Comparison of ENCODE assay signal across 22 mouse cellular contexts in the genomic region with DNA sequence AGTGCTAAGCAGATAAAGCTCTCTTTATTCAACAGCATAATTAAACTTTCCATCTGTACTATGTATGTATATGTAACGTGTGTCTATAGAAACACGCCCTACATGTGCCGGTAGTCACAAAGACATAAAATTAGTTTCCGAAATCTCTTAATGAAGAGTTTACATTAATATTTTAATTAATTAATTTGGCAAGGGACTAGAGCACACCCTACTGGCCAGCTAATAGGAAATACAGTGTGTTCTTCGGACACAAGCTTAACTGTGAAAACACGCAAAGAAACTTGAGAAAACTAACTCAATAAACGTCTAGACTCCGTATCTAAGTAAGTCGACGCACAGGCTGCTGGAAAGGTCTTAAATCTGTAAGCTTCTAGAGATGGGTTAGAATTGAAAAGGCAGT. TPM values are rescaled to one million over a fixed set of nuclear protein-coding genes. Genes with fewer than 3 reads are reported as not detected.
DNase-seq lines count a peak whose midpoint lies in the region; ATAC-seq and TF ChIP-seq lines count a peak whose summit lies in the region.
"Had no signal": no experiment of that assay in that cellular context is flagged by ENCODE, and none has a peak within 500 bp of the region (broad histone marks: within the 10 kb centered on the region; RNA-seq: fewer than 3 reads in every experiment).

No protein-coding gene starts in this region.

- no peak overlapping the region for H3K9ac ChIP-seq in forebrain, embryonic 14.5 days (ENCODE audit: low read length)
- H3K9ac ChIP-seq in forebrain, embryonic 13.5 days, result no peak overlapping the region
- H3K9ac ChIP-seq in kidney, postnatal 0 days (ENCODE audit: low read depth, low read length), result no peak overlapping the region
- no peak overlapping the region for H3K9ac ChIP-seq in midbrain, postnatal 0 days (replicated peaks; ENCODE audit: low read length, poor library complexity, severe bottlenecking)
- H3K9ac ChIP-seq in midbrain, embryonic 16.5 days (ENCODE audit: low read depth, low read length), result no peak overlapping the region
- H3K9ac ChIP-seq: hindbrain, embryonic 14.5 days; neural tube, embryonic 13.5 days had no signal

- no peak overlapping the region for H3K4me3 ChIP-seq in forebrain, embryonic 14.5 days (ENCODE audit: low read depth, low read length)
- no peak overlapping the region for H3K4me3 ChIP-seq in forebrain, embryonic 13.5 days
- H3K4me3 ChIP-seq in kidney, postnatal 0 days (replicated peaks; ENCODE audit: low read depth, low read length), result no peak overlapping the region
- no peak overlapping the region for H3K4me3 ChIP-seq in midbrain, postnatal 0 days (ENCODE audit: low read depth, low read length)
- H3K4me3 ChIP-seq in midbrain, embryonic 16.5 days (ENCODE audit: low read depth, low read length), result no peak overlapping the region
- H3K4me3 ChIP-seq: embryonic facial prominence, embryonic 10.5 days; neural tube, embryonic 13.5 days had no signal

- WGBS in forebrain, embryonic 14.5 days, result 61% methylated on average over 10 of the region's 10 CpGs
- 64% methylated on average over 10 of the region's 10 CpGs for WGBS in forebrain, embryonic 13.5 days
- WGBS in kidney, postnatal 0 days, result 24% methylated on average over 10 of the region's 10 CpGs
- 60% methylated on average over 10 of the region's 10 CpGs for WGBS in midbrain, postnatal 0 days
- WGBS in midbrain, embryonic 16.5 days, result 63% methylated on average over 10 of the region's 10 CpGs

- peak; percentile 80 for TF ChIP-seq CTCF in kidney, postnatal 0 days (IDR thresholded peaks at IDR 0.05; ENCODE audit: low read depth)
- TF ChIP-seq CTCF in midbrain, postnatal 0 days (IDR thresholded peaks at IDR 0.05), result peak; percentile 74

- H3K4me2 ChIP-seq in forebrain, embryonic 14.5 days (ENCODE audit: low read length), result no peak overlapping the region
- no peak overlapping the region for H3K4me2 ChIP-seq in forebrain, embryonic 13.5 days
- H3K4me2 ChIP-seq in kidney, postnatal 0 days (ENCODE audit: low read length), result no peak overlapping the region
- H3K4me2 ChIP-seq in midbrain, postnatal 0 days (ENCODE audit: low read depth, low read length, poor library complexity, severe bottlenecking), result no peak overlapping the region
- H3K4me2 ChIP-seq in midbrain, embryonic 16.5 days (ENCODE audit: low read length), result no peak overlapping the region
- H3K4me2 ChIP-seq: hindbrain, embryonic 14.5 days; liver, embryonic 11.5 days; neural tube, embryonic 13.5 days had no signal

- H3K4me1 ChIP-seq in forebrain, embryonic 14.5 days (ENCODE audit: control insufficient read depth, insufficient read depth, low read length), result peaks cover 4% of the 10 kb centered on the region
- H3K4me1 ChIP-seq in forebrain, embryonic 13.5 days, result peaks cover 22% of the 10 kb centered on the region
- peaks cover 4% of the 10 kb centered on the region; the same call in 1 of the 2 replicates for H3K4me1 ChIP-seq in kidney, postnatal 0 days (replicated peaks; ENCODE audit: insufficient read depth, low read length)
- H3K4me1 ChIP-seq in midbrain, postnatal 0 days (ENCODE audit: insufficient read depth, low read length), result no peaks in the 10 kb centered on the region
- peaks cover 5% of the 10 kb centered on the region for H3K4me1 ChIP-seq in midbrain, embryonic 16.5 days (ENCODE audit: control insufficient read depth, insufficient read depth, low read length)

- no peaks in the 10 kb centered on the region for H3K36me3 ChIP-seq in forebrain, embryonic 14.5 days (ENCODE audit: control insufficient read depth, insufficient read depth, low read length)
- H3K36me3 ChIP-seq in forebrain, embryonic 13.5 days (ENCODE audit: poor library complexity, severe bottlenecking), result no peaks in the 10 kb centered on the region
- H3K36me3 ChIP-seq in kidney, postnatal 0 days (ENCODE audit: insufficient read depth, low read length), result no peaks in the 10 kb centered on the region
- no peaks in the 10 kb centered on the region for H3K36me3 ChIP-seq in midbrain, postnatal 0 days (ENCODE audit: insufficient read depth, low read length)
- no peaks in the 10 kb centered on the region for H3K36me3 ChIP-seq in midbrain, embryonic 16.5 days (ENCODE audit: control insufficient read depth, insufficient read depth, low read length)
- H3K36me3 ChIP-seq: embryonic facial prominence, embryonic 10.5 days; G1E; neural tube, embryonic 13.5 days had no signal

- peak; percentile 35 for DNase-seq in forebrain, embryonic 14.5 days (ENCODE audit: low spot score)
- peak; percentile 89 for DNase-seq in kidney, postnatal 0 days (ENCODE audit: low spot score)
- no peak for DNase-seq in kidney, postnatal 25 days
- peak; percentile 72 for DNase-seq in midbrain, postnatal 0 days (ENCODE audit: low spot score)
- DNase-seq in cerebellum, adult 11 months, result no peak
- DNase-seq in testis, postnatal 14 days (ENCODE audit: low spot score), result no peak
- DNase-seq: adrenal gland, adult 8-10 months; cerebellum, adult 11-12 months; cerebellum, postnatal 25 days; kidney, adult 18-20 months; kidney, postnatal 4 days; lung, postnatal 14 days; right cerebral cortex, postnatal 25 days; thymus, adult 18-20 months had no signal

- no peaks in the 10 kb centered on the region for H3K27me3 ChIP-seq in forebrain, embryonic 14.5 days (replicated peaks; ENCODE audit: control insufficient read depth, insufficient read depth, low read length)
- H3K27me3 ChIP-seq in forebrain, embryonic 13.5 days, result peaks cover 8% of the 10 kb centered on the region; the same call in 1 of the 2 replicates
- no peaks in the 10 kb centered on the region for H3K27me3 ChIP-seq in kidney, postnatal 0 days (ENCODE audit: insufficient read depth, low read length)
- H3K27me3 ChIP-seq in midbrain, postnatal 0 days (ENCODE audit: insufficient read depth, low read length), result no peaks in the 10 kb centered on the region
- no peaks in the 10 kb centered on the region for H3K27me3 ChIP-seq in midbrain, embryonic 16.5 days (ENCODE audit: control insufficient read depth, insufficient read depth, low read depth, low read length)

- no peak overlapping the region for H3K27ac ChIP-seq in forebrain, embryonic 14.5 days (ENCODE audit: low read depth, low read length)
- no peak overlapping the region for H3K27ac ChIP-seq in forebrain, embryonic 13.5 days
- H3K27ac ChIP-seq in kidney, postnatal 0 days, result no peak overlapping the region
- H3K27ac ChIP-seq in midbrain, postnatal 0 days (ENCODE audit: low read depth, low read length), result no peak overlapping the region
- no peak overlapping the region for H3K27ac ChIP-seq in midbrain, embryonic 16.5 days (ENCODE audit: low read length)
- H3K27ac ChIP-seq: embryonic facial prominence, embryonic 10.5 days; hindbrain, embryonic 14.5 days; neural tube, embryonic 13.5 days had no signal

- H3K9me3 ChIP-seq in forebrain, embryonic 14.5 days (replicated peaks; ENCODE audit: control insufficient read depth, low read length), result no peaks in the 10 kb centered on the region
- no peaks in the 10 kb centered on the region for H3K9me3 ChIP-seq in forebrain, embryonic 13.5 days (replicated peaks)
- H3K9me3 ChIP-seq in kidney, postnatal 0 days (replicated peaks; ENCODE audit: low read length), result no peaks in the 10 kb centered on the region
- H3K9me3 ChIP-seq in midbrain, postnatal 0 days (ENCODE audit: low read length), result no peaks in the 10 kb centered on the region
- no peaks in the 10 kb centered on the region for H3K9me3 ChIP-seq in midbrain, embryonic 16.5 days (replicated peaks; ENCODE audit: control insufficient read depth, low read length, poor library complexity, severe bottlenecking)
- H3K9me3 ChIP-seq: embryonic facial prominence, embryonic 10.5 days; neural tube, embryonic 13.5 days had no signal

- no peak for ATAC-seq in forebrain, embryonic 14.5 days
- no peak for ATAC-seq in forebrain, embryonic 13.5 days
- no peak for ATAC-seq in kidney, postnatal 0 days (replicated peaks; ENCODE audit: low FRiP score, low read depth)
- no peak for ATAC-seq in midbrain, postnatal 0 days (ENCODE audit: low FRiP score)
- no peak for ATAC-seq in midbrain, embryonic 16.5 days
- ATAC-seq: forebrain, embryonic 16.5 days had no signal

RNA-seq across cellular contexts. Expression of gene Errfi1, which starts 3.8 kb away (rescaled TPM):
- polyA plus RNA-seq in forebrain, embryonic 14.5 days (2014; fragmentation: Nextera tagmentation; extraction: Ambion mirVana), result 17.4 and 19.1 TPM in 2 replicates
- 13.7 TPM in 2 replicates for polyA plus RNA-seq in forebrain, embryonic 13.5 days (2015; fragmentation: Nextera tagmentation; extraction: Ambion mirVana)
- 34.1 and 35.5 TPM in 2 replicates for polyA plus RNA-seq in kidney, postnatal 0 days (2015; fragmentation: Nextera tagmentation; extraction: Ambion mirVana)
- 33.0 and 33.9 TPM in 2 replicates for total RNA-seq in midbrain, postnatal 0 days (2014; rRNA removed)
- polyA plus RNA-seq in midbrain, postnatal 0 days (2015; fragmentation: Nextera tagmentation; extraction: Ambion mirVana), result 20.3 and 21.0 TPM in 2 replicates
- polyA plus RNA-seq in midbrain, embryonic 16.5 days (2015; fragmentation: Nextera tagmentation; extraction: Ambion mirVana), result 22.1 and 22.7 TPM in 2 replicates
- polyA plus RNA-seq: G1E had no signal

Comparison
In these comparisons a context has a peak if more than half of its experiments do, and no peak if none do; other contexts are left out.
1. DNase-seq: peak in forebrain, embryonic 14.5 days (single experiment), kidney, postnatal 0 days (single experiment) and midbrain, postnatal 0 days (single experiment); none in kidney, postnatal 25 days (0 of 2), cerebellum, adult 11 months (single experiment) and testis, postnatal 14 days (single experiment).